Mouse (Mus musculus) MEL (cell line): ENCODE data around the gene Prss2.

Experiments used
- CTCF ChIP-seq, 3 experiments: IDR thresholded peaks in 2 of 3; conservative IDR thresholded peaks in 1 of 3; 2 replicates each; pipeline ENCODE4 v1.5.1; 2011 to 2012; ENCODE audit warnings: low read length in 3 of 3, low read depth in 2 of 3, mild to moderate bottlenecking in 2 of 3, improper control_type of control experiment in 1 of 3, inconsistent platforms in 1 of 3, mixed read lengths in 1 of 3, moderate library complexity in 1 of 3; ENCODE audit not compliant: control insufficient read depth in 1 of 3, insufficient read depth in 1 of 3, poor library complexity in 1 of 3, severe bottlenecking in 1 of 3
- EP300 ChIP-seq, 2 experiments: IDR thresholded peaks; 2 replicates each; pipeline ENCODE4 v1.6.1; 2011; ENCODE audit warnings: improper control_type of control experiment in 2 of 2, low read length in 2 of 2, low read depth in 1 of 2, mild to moderate bottlenecking in 1 of 2
- ETS1 ChIP-seq: IDR thresholded peaks from 2 replicates; pipeline ENCODE4 v1.6.1; 2012; ENCODE audit warnings: low read depth, mild to moderate bottlenecking, inconsistent platforms, low read length, improper control_type of control experiment, moderate library complexity
- POLR2A ChIP-seq, 2 experiments: IDR thresholded peaks; 2 replicates each; pipeline ENCODE4 v1.6.1; 2011 to 2012; ENCODE audit warnings: low read length in 2 of 2, mild to moderate bottlenecking in 2 of 2, control low read depth in 1 of 2, improper control_type of control experiment in 1 of 2, low read depth in 1 of 2, moderate library complexity in 1 of 2; ENCODE audit not compliant: control insufficient read depth in 1 of 2, insufficient read depth in 1 of 2, poor library complexity in 1 of 2
- RCOR1 ChIP-seq: IDR thresholded peaks from 2 replicates; pipeline ENCODE4 v1.6.1; 2012; ENCODE audit warnings: low read depth, mild to moderate bottlenecking, inconsistent platforms, low read length, improper control_type of control experiment
- SMC3 ChIP-seq: IDR thresholded peaks from 2 replicates; pipeline ENCODE4 v1.6.1; 2011; ENCODE audit warnings: low read depth, low read length, improper control_type of control experiment
- ZKSCAN1 ChIP-seq: IDR thresholded peaks from 2 replicates; pipeline ENCODE4 v1.6.1; 2012; ENCODE audit warnings: low read depth, mild to moderate bottlenecking, inconsistent platforms, low read length, improper control_type of control experiment, moderate library complexity

DNA sequence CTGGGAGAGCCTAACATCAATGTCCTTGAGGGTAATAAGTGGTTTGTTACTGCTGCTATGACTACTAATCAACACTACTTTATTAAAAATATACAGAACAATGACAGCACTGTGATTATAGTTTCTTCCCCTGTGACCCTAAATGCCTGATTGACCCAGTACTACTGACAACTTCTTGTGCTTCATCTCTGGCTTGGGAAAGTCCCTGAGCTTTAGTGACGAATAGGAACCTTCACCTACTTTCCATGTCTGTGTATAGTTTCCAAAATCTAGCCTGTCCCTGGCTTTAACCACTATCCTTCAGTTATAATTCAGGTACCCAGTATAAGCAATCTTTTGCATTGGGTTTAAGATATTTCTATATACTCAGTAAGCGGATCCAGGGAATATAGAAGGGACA lies 16.7 kb upstream of the Prss2 start:
- TF ChIP-seq POLR2A (IDR thresholded peaks at IDR 0.05; ENCODE audit: control insufficient read depth in 1 of 2, insufficient read depth in 1 of 2, low read depth in 1 of 2, low read length in 2 of 2, poor library complexity in 1 of 2) (no peak), SMC3 (no peak), EP300 (IDR thresholded peaks at IDR 0.05; ENCODE audit: low read depth in 1 of 2, low read length in 2 of 2) (no peak), CTCF (IDR thresholded peaks at IDR 0.05 in 2 of 3, conservative IDR thresholded peaks at IDR 0.05 in 1 of 3; ENCODE audit: control insufficient read depth in 1 of 3, insufficient read depth in 1 of 3, low read depth in 2 of 3, low read length in 3 of 3, poor library complexity in 1 of 3, severe bottlenecking in 1 of 3) (no peak), RCOR1 (no peak), ZKSCAN1 (no peak), ETS1 (no peak)
